Mouse (Mus musculus): ENCODE measurements around the gene Ccdc9b.

GRCm38 (mm10) chr2:118763469-118763868 lies 1.0 kb upstream of the Ccdc9b start:
- no peak for TF ChIP-seq TAL1 (IDR thresholded peaks at IDR 0.05; ENCODE audit: low read length)
- TF ChIP-seq GATA1 (IDR thresholded peaks at IDR 0.05; ENCODE audit: low read length) = no peak
